ENCODE assay signal across 15 mouse cellular contexts in the genomic region with DNA sequence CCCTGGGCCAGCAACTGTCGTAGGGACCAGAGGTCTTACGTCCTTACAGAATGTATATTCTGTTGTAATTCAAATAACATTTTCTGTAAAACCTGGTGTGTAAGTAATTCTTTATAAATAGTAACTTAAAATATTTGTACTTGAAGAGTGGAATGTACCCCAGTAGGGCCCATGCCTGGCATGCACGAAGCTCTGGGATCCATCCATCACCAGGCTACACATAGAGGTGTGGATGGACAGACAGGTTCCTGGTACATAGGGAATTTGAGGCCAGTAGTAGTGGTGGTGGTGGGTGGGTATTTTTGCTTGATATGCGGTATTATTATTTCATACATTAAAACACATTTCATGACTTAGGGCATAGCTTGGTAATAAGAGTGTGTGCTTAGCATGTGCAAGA.
"Had no signal": no experiment of that assay in that cellular context is flagged by ENCODE, and none has a peak within 500 bp of the region (broad histone marks: within the 10 kb centered on the region; RNA-seq: fewer than 3 reads in every experiment).

No protein-coding gene starts in this region.

- H3K9me3 ChIP-seq: megakaryocyte, embryonic 14.5 days; midbrain, embryonic 13.5 days; midbrain, embryonic 15.5 days; neural tube, embryonic 12.5 days; stomach, embryonic 15.5 days had no signal

- H3K4me2 ChIP-seq: midbrain, embryonic 11.5 days; midbrain, embryonic 13.5 days; midbrain, embryonic 15.5 days; neural tube, embryonic 12.5 days; stomach, embryonic 15.5 days had no signal

- H3K4me1 ChIP-seq: neural tube, embryonic 12.5 days had no signal

- ATAC-seq: midbrain, embryonic 13.5 days; midbrain, embryonic 15.5 days had no signal

- H3K4me3 ChIP-seq: megakaryocyte, embryonic 14.5 days; midbrain, embryonic 13.5 days; midbrain, embryonic 15.5 days; neural tube, embryonic 12.5 days; stomach, embryonic 15.5 days had no signal

- DNase-seq: lung, adult 2 months; lung, postnatal 14 days; lung, postnatal 36 days; right cerebral cortex, postnatal 14 days; thymus, adult 2 months; thymus, postnatal 25 days; thymus, postnatal 4 days had no signal

- H3K9ac ChIP-seq: midbrain, embryonic 13.5 days; midbrain, embryonic 15.5 days; neural tube, embryonic 12.5 days; stomach, embryonic 15.5 days had no signal

- H3K36me3 ChIP-seq: midbrain, embryonic 15.5 days; stomach, embryonic 15.5 days had no signal

- H3K27me3 ChIP-seq: megakaryocyte, embryonic 14.5 days; midbrain, embryonic 13.5 days; midbrain, embryonic 15.5 days; neural tube, embryonic 12.5 days; stomach, embryonic 15.5 days had no signal

- H3K27ac ChIP-seq: macrophage; midbrain, embryonic 13.5 days; midbrain, embryonic 15.5 days; neural tube, embryonic 12.5 days; stomach, embryonic 15.5 days; stomach, postnatal 0 days had no signal
